Mouse (Mus musculus): ENCODE data around the gene Ppp2ca. TPM values are rescaled to one million over a fixed set of nuclear protein-coding genes. Genes with fewer than 3 reads are reported as not detected.
"Not testable (repeated sequence)": the region's sequence is repeated elsewhere in the genome, so short reads cannot be mapped to it uniquely, and the experiment has no call there.

The Ppp2ca gene
- polyA plus RNA-seq, 1 experiment from 2014 or later: 84.3 TPM

GRCm38 (mm10) chr11:52094568-52094967, 3.9 kb upstream of the Ppp2ca start:
- no peak for DNase-seq (ENCODE audit: low spot score)

- DNase-seq (ENCODE audit: low spot score): no peak
Measured at GRCm38 (mm10) chr11:52097016-52097415, 1.5 kb upstream of the Ppp2ca start.

- no peak for DNase-seq (ENCODE audit: low spot score)
Measured at GRCm38 (mm10) chr11:52097596-52097995, 885 bp upstream of the Ppp2ca start.

- peak; percentile 77 for DNase-seq (ENCODE audit: low spot score)
Measured at GRCm38 (mm10) chr11:52099031-52099761, 715 bp downstream of the Ppp2ca start.

- no peak for DNase-seq (ENCODE audit: low spot score)
Measured at GRCm38 (mm10) chr11:52099771-52100219, 1.3 kb downstream of the Ppp2ca start.

GRCm38 (mm10) chr11:52102977-52103376, 4.5 kb downstream of the Ppp2ca start:
- DNase-seq (ENCODE audit: low spot score): no peak

- DNase-seq (ENCODE audit: low spot score): no peak
Measured at GRCm38 (mm10) chr11:52105503-52105902, 7.0 kb downstream of the Ppp2ca start.

GRCm38 (mm10) chr11:52106037-52106436, 7.6 kb downstream of the Ppp2ca start:
- no peak for DNase-seq (ENCODE audit: low spot score)

GRCm38 (mm10) chr11:52106438-52106837, 8.0 kb downstream of the Ppp2ca start:
- DNase-seq (ENCODE audit: low spot score): no peak

- no peak for DNase-seq (ENCODE audit: low spot score)
Measured at GRCm38 (mm10) chr11:52108796-52109195, 10.3 kb downstream of the Ppp2ca start.

- DNase-seq (ENCODE audit: low spot score): no peak
Measured at GRCm38 (mm10) chr11:52109421-52109820, 10.9 kb downstream of the Ppp2ca start.

- DNase-seq (ENCODE audit: low spot score): no peak
Measured at GRCm38 (mm10) chr11:52115479-52115878, 17.0 kb downstream of the Ppp2ca start.

- DNase-seq (ENCODE audit: low spot score): not testable (repeated sequence)
Measured at GRCm38 (mm10) chr11:52116117-52116516, 17.6 kb downstream of the Ppp2ca start.

- DNase-seq (ENCODE audit: low spot score): no peak
Measured at GRCm38 (mm10) chr11:52117156-52117555, 18.7 kb downstream of the Ppp2ca start.

GRCm38 (mm10) chr11:52120415-52120814, 21.9 kb downstream of the Ppp2ca start:
- DNase-seq (ENCODE audit: low spot score): not testable (repeated sequence)

- DNase-seq (ENCODE audit: low spot score): no peak
Measured at GRCm38 (mm10) chr11:52122045-52122444, 23.6 kb downstream of the Ppp2ca start.

- no peak for DNase-seq (ENCODE audit: low spot score)
Measured at GRCm38 (mm10) chr11:52124468-52124867, 26.0 kb downstream of the Ppp2ca start.

- DNase-seq (ENCODE audit: low spot score): no peak
Measured at GRCm38 (mm10) chr11:52127169-52127568, 28.7 kb downstream of the Ppp2ca start.

GRCm38 (mm10) chr11:52127760-52128159, 29.3 kb downstream of the Ppp2ca start:
- no peak for DNase-seq (ENCODE audit: low spot score)

- no peak for DNase-seq (ENCODE audit: low spot score)
Measured at GRCm38 (mm10) chr11:52128316-52129061, 30.0 kb downstream of the Ppp2ca start.

GRCm38 (mm10) chr11:52129171-52129570, 30.7 kb downstream of the Ppp2ca start:
- DNase-seq (ENCODE audit: low spot score): peak; percentile 23

- no peak for DNase-seq (ENCODE audit: low spot score)
Measured at GRCm38 (mm10) chr11:52129621-52130450, 31.4 kb downstream of the Ppp2ca start.
